Mouse (Mus musculus) liver, postnatal 0 days (tissue): Measurements from ENCODE around the gene Rbm15b. TPM values are rescaled to one million over a fixed set of nuclear protein-coding genes. Genes with fewer than 3 reads are reported as not detected.

ENCODE experiments used
- ATAC-seq: fragments of 200-750 bp; cut with Nextera tagmentation; 2 replicates; pipeline ENCODE4 v1.8.0; 2017; ENCODE audit warnings: mild to moderate bottlenecking, moderate library complexity
- DNase-seq: peaks from one replicate; pipeline ENCODE4 v3.0.0-alpha.2; 2016
- H3K27ac ChIP-seq: fragments of 300-500 bp; sonication (generic); 2 replicates; pipeline ENCODE4 v1.5.1; 2014; ENCODE audit warnings: antibody characterized with exemption, moderate library complexity, mild to moderate bottlenecking, low read depth
- H3K27me3 ChIP-seq: fragments of 300-500 bp; sonication (generic); 2 replicates; pipeline ENCODE4 v1.6.1; 2014; ENCODE audit warnings: low read length, control low read depth, mixed read lengths; ENCODE audit not compliant: insufficient read depth
- H3K36me3 ChIP-seq: fragments of 300-500 bp; sonication (generic); replicated peaks from 2 replicates; pipeline ENCODE4 v1.6.1; 2014; ENCODE audit warnings: mild to moderate bottlenecking, control low read depth, low read length, moderate library complexity, mixed read lengths; ENCODE audit not compliant: insufficient read depth
- H3K4me1 ChIP-seq: fragments of 300-500 bp; sonication (generic); 2 replicates; pipeline ENCODE4 v1.6.1; 2014; ENCODE audit warnings: antibody characterized with exemption, mild to moderate bottlenecking, control low read depth; ENCODE audit not compliant: insufficient read depth
- H3K4me2 ChIP-seq: fragments of 300-500 bp; sonication (generic); 2 replicates; pipeline ENCODE4 v1.6.1; 2014; ENCODE audit warnings: low read depth, mild to moderate bottlenecking, low read length, moderate library complexity, mixed read lengths
- H3K4me3 ChIP-seq: fragments of 300-500 bp; sonication (generic); 2 replicates; pipeline ENCODE4 v1.5.1; 2014; ENCODE audit warnings: low read depth, low read length
- H3K9ac ChIP-seq: fragments of 300-500 bp; sonication (generic); replicated peaks from 2 replicates; pipeline ENCODE4 v1.6.1; 2014; ENCODE audit warnings: mild to moderate bottlenecking, moderate library complexity
- H3K9me3 ChIP-seq: fragments of 300-500 bp; sonication (generic); 2 replicates; pipeline ENCODE4 v1.6.1; 2016; ENCODE audit warnings: mild to moderate bottlenecking, control low read depth, low read length, mixed read lengths
- CTCF ChIP-seq: sonication (generic); IDR thresholded peaks from 2 replicates; pipeline ENCODE4 v1.5.1; 2016; ENCODE audit warnings: antibody characterized with exemption, low read depth
- EP300 ChIP-seq: IDR thresholded peaks from 2 replicates; pipeline ENCODE4 v1.6.1; 2016; ENCODE audit warnings: antibody characterized with exemption, low read depth, mild to moderate bottlenecking
- WGBS: fragments of 180-500 bp; shearing (Covaris S2); extraction: QIAGEN DNeasy Blood & Tissue Kit; methylation state at CpG from one replicate; pipeline ENCODE4 v1.1.7; 2014; ENCODE audit not compliant: insufficient replicate concordance; 5-methylcytosine and 5-hydroxymethylcytosine counted together
- polyA plus RNA-seq: library from polyadenylated mRNA; unstranded; fragments of >200 nt; fragmentation: Nextera tagmentation; extraction: Ambion mirVana; gene quantifications from 2 replicates; pipeline ENCODE4 v1.2.1, GENCODE M21; 2015

Gene Rbm15b
- polyA plus RNA-seq, 1 experiment from 2014 or later = 1.4 TPM

DNA sequence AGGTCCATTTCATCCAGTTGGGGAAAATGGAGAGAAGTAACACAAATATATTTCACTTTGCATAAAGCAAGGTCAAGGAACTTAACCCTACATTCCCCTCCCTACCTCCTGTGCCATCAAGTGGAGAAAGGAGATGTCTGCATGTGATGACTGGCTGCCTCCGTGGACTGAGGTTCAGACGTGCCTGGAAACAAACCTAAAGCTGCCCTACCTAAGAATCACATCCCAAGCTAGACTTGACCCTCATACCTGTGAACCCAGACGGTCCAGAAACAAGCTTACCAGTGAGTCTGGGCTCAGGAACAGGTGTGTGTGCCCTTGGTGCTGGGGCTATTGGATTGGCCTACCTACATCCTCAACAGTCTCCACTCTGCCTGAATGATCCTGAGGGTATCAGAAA is 6.1 kb upstream of the Rbm15b start:
- Histone ChIP-seq H3K4me3 (no peak overlapping the region), H3K27me3 (no peaks in the 10 kb centered on the region), H3K4me1 (peaks cover 23% of the 10 kb centered on the region), H3K9ac (no peak overlapping the region), H3K27ac (no peak overlapping the region), H3K9me3 (no peaks in the 10 kb centered on the region), H3K36me3 (peaks cover 24% of the 10 kb centered on the region), H3K4me2 (peak overlapping the region; percentile 88; the same call in 1 of the 2 replicates)
- WGBS = 63% methylated on average over 3 of the region's 3 CpGs
- DNase-seq (no peak), ATAC-seq (no peak)
- TF ChIP-seq EP300 = no peak
- TF ChIP-seq CTCF = no peak

DNA sequence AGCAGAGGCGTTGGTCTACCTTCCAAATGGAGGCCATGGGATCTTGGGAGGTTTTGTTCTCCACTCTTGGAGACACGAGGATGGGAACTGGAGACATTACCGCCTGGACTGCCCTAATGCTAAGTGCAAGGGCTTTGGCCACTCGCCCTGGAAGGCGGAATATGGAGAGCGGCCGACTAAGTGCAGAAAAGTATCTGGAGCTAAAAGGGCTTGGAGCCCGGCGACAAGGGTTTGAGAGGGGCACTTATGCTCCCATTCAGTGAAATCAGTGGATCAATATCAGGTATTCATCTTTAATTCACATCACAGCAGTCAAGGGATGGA is 5.3 kb upstream of the Rbm15b start:
- TF ChIP-seq CTCF = no peak
- no peak for TF ChIP-seq EP300
- Histone ChIP-seq H3K4me2 (peak overlapping the region; percentile 88), H3K27me3 (no peaks in the 10 kb centered on the region), H3K4me3 (peak overlapping the region; percentile 80), H3K4me1 (peaks cover 29% of the 10 kb centered on the region), H3K36me3 (peaks cover 28% of the 10 kb centered on the region), H3K27ac (peak overlapping the region; percentile 95), H3K9me3 (no peaks in the 10 kb centered on the region), H3K9ac (peak overlapping the region; percentile 77)
- DNase-seq (no peak), ATAC-seq (no peak)
- 1% methylated on average over 9 of the region's 9 CpGs for WGBS

DNA sequence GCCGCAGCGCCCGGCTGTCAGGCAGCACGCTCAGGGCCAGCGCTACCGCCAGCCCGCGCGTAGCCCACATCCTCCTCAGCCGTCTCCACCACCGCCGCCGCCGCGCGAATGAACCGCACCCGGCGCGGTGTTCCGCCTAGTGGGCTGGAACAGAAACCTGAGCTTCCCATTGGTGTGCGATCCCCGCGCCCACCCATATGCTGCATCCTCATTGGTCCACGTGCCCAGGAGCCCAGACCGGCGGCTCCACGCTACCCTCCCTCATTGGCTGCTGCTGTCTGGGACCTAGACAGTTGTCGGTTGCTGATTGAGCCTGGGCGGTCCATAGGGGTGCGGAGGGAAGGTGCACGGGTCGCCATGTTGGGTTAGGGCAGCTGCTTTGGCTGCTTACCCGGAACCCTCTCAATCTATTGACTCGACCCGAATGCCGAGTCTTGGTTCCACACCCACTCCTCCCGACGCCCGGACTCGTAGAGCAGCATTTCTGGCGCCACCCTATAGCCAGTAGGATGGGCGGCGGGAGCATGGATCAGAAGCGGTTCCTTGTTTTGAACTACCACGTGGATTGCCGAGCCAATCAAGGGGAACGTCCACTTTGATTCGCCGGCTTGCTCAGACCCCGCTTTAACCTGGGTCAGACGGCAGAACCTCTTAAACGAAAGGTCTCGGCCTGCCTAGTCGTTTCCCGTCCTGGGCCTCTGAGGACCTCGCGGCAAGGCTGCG is 4.8 kb upstream of the Rbm15b start, which contains the start of gene Manf:
Gene Manf, minus strand, starts transcription at position 151 of the 723 bp plus-strand sequence.
- Histone ChIP-seq H3K27ac (peak within 1 kb of the TSS; percentile 95), H3K4me3 (peak within 1 kb of the TSS; percentile 80), H3K9ac (peak within 1 kb of the TSS; percentile 90), H3K4me2 (peak within 1 kb of the TSS; percentile 88), H3K36me3 (peaks cover 28% of the 10 kb centered on the region), H3K4me1 (peaks cover 31% of the 10 kb centered on the region), H3K27me3 (no peaks in the 10 kb centered on the region), H3K9me3 (no peaks in the 10 kb centered on the region)
- TF ChIP-seq EP300 = peak; percentile 64; the same call in 1 of the 2 replicates
- TF ChIP-seq CTCF = no peak; the same call in 1 of the 2 replicates
- peak; percentile 97 for DNase-seq
- ATAC-seq = peak; percentile 95
- WGBS = under 1% methylated on average over 56 of the region's 59 CpGs

DNA sequence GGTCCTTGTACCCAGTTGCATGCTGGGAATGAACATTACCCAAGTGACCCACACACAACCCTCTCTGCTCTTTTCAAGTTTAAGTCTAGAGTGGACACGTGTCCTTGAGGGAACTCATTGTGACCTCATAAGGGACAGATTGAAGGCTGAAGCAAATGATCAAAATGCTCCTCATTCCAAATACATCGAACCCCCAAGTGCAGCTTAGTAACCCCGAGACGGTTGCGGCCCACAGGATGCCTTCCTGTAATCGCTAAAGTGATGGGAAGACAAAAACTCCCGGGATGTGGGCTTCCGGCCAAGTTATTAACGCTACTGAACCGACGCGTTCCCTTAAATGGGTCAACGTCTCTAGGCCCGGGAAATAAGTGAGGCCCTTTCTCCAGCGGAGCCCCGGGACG is 4.1 kb upstream of the Rbm15b start:
- Histone ChIP-seq H3K4me1 (peaks cover 31% of the 10 kb centered on the region), H3K27ac (peak overlapping the region; percentile 86), H3K9ac (peak overlapping the region; percentile 90), H3K4me3 (peak overlapping the region; percentile 80), H3K9me3 (no peaks in the 10 kb centered on the region), H3K36me3 (peaks cover 28% of the 10 kb centered on the region), H3K4me2 (peak overlapping the region; percentile 76), H3K27me3 (no peaks in the 10 kb centered on the region)
- no peak for TF ChIP-seq EP300
- TF ChIP-seq CTCF = no peak
- under 1% methylated on average over 17 of the region's 17 CpGs for WGBS
- no peak for DNase-seq
- ATAC-seq = no peak

DNA sequence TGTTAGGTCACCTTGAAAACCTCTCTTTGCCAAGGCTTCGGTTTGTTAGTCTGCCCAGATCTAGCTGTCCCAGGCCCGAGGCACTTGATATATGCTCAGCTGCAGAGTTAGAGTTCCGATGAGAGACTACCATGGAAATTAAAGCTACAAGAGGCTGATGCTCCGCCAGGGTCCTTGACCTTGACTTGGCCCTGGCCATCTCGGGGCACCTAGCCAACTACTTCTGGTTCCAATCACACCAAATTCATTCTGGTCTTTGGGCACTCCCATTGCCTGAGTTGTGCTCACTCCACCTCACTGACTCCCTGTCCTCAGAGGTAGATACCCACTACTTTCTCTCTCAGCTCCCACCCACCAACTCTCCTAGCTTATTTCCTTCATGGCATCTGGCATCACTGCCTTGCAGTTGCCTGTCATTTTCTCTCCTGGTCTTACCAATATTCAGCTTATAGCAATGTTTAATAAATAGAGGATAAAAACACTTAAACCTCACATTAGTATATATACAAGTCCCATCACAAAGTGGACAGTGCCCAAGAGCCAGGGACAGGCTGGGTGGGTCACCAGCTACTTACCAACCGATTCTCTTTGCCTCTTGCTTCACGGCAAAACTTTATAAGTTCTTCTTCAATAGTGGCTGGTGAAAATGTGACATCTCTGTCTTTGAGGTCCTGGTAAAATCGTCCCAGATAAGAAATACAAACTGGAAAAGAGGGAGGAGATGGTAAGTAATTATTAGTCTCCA is 3.4 kb upstream of the Rbm15b start:
- no peaks in the 10 kb centered on the region for H3K27me3 ChIP-seq
- H3K9ac ChIP-seq = peak overlapping the region; percentile 90
- DNase-seq (no peak), ATAC-seq (no peak)
- peaks cover 33% of the 10 kb centered on the region for H3K4me1 ChIP-seq
- TF ChIP-seq CTCF (no peak), EP300 (no peak)
- H3K9me3 ChIP-seq = no peaks in the 10 kb centered on the region
- H3K36me3 ChIP-seq = peaks cover 28% of the 10 kb centered on the region
- WGBS = 64% methylated on average over 8 of the region's 8 CpGs
- H3K4me3 ChIP-seq = peak overlapping the region; percentile 80
- H3K4me2 ChIP-seq = peak overlapping the region; percentile 76
- peak overlapping the region; percentile 86; the same call in 1 of the 2 replicates for H3K27ac ChIP-seq

DNA sequence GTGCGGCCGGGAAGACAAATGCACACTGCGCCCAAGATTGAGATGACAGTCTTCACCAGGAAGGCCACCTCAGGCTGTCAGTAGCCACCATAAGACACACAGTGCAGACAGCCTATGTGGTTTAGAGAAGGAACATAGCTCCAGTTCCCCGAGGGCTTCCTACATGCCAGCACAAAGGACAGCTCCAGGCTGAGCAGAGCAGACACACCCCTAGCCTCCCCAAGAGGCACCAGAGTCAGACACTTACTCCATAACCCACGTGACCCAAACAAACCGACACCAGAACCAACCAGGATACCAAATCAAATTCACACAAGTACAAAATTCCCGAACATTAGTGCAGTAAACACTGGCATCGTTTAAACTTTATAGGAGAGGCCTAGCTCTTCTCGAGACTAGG is 2.1 kb upstream of the Rbm15b start:
- no peak overlapping the region for H3K4me2 ChIP-seq
- no peak overlapping the region for H3K4me3 ChIP-seq

More for the DNA sequence above, 2.1 kb upstream of the Rbm15b start:
- ATAC-seq = no peak
- Histone ChIP-seq H3K36me3 (peaks cover 38% of the 10 kb centered on the region), H3K9me3 (no peaks in the 10 kb centered on the region), H3K27ac (no peak overlapping the region), H3K9ac (no peak overlapping the region), H3K4me1 (peaks cover 47% of the 10 kb centered on the region), H3K27me3 (no peaks in the 10 kb centered on the region)
- DNase-seq = no peak
- WGBS = 76% methylated on average over 9 of the region's 9 CpGs
- TF ChIP-seq EP300 = no peak
- TF ChIP-seq CTCF = no peak
